Mouse (Mus musculus): ENCODE results near the gene Atf3. TPM values are rescaled to one million over a fixed set of nuclear protein-coding genes. Genes with fewer than 3 reads are reported as not detected.

The Atf3 gene
- polyA plus RNA-seq, 1 experiment from 2014 or later, result 2.9 TPM

DNA sequence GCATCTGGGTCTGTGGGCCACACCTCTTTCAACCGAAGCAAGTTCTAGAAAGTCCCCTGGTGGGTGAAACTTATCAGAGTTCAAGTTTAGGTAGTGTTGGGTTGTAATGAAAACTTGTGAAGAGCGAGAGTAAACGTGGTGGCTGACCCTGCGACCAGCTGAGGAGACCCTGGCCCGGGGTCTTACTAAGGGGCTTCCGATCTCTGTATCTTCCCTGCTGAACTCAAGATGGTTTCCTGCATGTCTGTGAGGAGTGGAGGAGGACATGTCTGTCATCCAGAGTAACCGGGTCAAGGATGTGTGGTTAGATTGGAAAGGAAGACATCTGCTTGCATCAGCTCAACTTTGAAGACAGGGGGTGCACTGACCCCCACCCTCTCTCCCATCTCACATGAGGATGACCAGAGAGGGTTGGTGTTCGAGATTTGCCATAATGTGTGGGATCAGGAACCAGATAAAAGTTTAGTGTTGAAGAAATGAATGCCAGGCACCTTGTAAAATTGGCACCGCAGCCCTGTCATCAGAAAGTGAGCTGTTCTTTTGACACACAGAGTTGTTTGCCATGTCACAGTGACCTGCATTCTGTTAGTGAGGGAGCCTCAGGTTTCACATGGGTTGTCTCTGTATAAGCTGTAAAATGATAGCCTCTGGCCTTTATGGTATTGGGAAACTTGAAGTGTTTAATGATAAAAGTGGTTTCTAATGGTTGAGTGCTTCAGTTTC lies 7.3 kb upstream of the Atf3 start:
- Histone ChIP-seq H3K4me1 (ENCODE audit: control insufficient read depth, insufficient read depth, low read length) (peaks cover 12% of the 10 kb centered on the region), H3K9me3 (ENCODE audit: control insufficient read depth, low read depth, low read length) (no peaks in the 10 kb centered on the region), H3K9ac (replicated peaks; ENCODE audit: low read depth, low read length) (peak overlapping the region; percentile 85), H3K27me3 (ENCODE audit: control insufficient read depth, insufficient read depth, low read length) (no peaks in the 10 kb centered on the region), H3K4me2 (replicated peaks; ENCODE audit: low read depth, low read length) (peak overlapping the region; percentile 95), H3K36me3 (ENCODE audit: control insufficient read depth, insufficient read depth, low read length) (no peaks in the 10 kb centered on the region), H3K4me3 (ENCODE audit: low read depth, low read length) (peak overlapping the region; percentile 77), H3K27ac (ENCODE audit: low read length) (no peak overlapping the region; the same call in 1 of the 2 replicates)
- 37% methylated on average over 9 of the region's 9 CpGs for WGBS
- no peak for ATAC-seq (ENCODE audit: insufficient number of reproducible peaks, insufficient read depth, low FRiP score, low read depth)

DNA sequence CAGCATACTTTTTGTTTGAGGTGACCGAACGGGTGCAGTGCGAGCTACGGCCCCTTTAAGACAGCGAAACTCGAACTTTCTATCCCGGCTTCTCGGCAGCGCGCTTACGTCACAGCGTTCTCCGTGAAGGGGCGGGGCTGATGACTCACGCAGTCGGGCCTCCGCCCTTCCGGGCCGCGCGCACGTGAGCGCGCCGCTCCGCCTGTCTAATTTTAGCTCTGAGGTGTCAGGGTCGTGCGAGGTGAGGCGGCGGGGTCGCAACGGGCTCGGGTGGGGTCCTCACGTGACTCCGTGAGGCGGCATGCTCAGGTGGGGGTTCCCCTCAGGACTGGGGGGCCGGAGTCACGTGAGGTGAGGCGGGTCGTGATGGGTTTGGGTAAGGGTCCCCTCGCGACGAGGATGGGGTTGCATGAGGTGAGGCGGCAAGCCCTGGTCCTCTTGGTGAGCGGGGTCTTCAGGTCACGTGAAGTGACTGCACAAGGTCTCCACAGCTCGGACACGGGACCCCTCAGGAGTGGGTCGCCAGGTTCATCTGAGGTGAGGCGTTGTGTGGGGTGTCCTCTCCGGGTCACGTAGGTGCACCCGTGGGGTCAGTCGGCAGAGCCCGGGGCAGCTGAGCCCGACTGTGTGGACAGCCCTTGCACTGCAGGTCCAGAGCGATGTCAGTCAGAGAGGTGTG lies 6.6 kb upstream of the Atf3 start:
- 1% methylated on average over 57 of the region's 57 CpGs for WGBS
- H3K4me1 ChIP-seq (ENCODE audit: control insufficient read depth, insufficient read depth, low read length), result peaks cover 12% of the 10 kb centered on the region
- peak overlapping the region; percentile 95 for H3K4me2 ChIP-seq (replicated peaks; ENCODE audit: low read depth, low read length)
- H3K27me3 ChIP-seq (ENCODE audit: control insufficient read depth, insufficient read depth, low read length), result no peaks in the 10 kb centered on the region
- no peaks in the 10 kb centered on the region for H3K36me3 ChIP-seq (ENCODE audit: control insufficient read depth, insufficient read depth, low read length)
- peak overlapping the region; percentile 85 for H3K9ac ChIP-seq (replicated peaks; ENCODE audit: low read depth, low read length)
- H3K9me3 ChIP-seq (ENCODE audit: control insufficient read depth, low read depth, low read length), result no peaks in the 10 kb centered on the region
- H3K4me3 ChIP-seq (ENCODE audit: low read depth, low read length), result peak overlapping the region; percentile 77
- peak overlapping the region; percentile 66; the same call in 1 of the 2 replicates for H3K27ac ChIP-seq (ENCODE audit: low read length)
- peak; percentile 79 for ATAC-seq (ENCODE audit: insufficient number of reproducible peaks, insufficient read depth, low FRiP score, low read depth)

DNA sequence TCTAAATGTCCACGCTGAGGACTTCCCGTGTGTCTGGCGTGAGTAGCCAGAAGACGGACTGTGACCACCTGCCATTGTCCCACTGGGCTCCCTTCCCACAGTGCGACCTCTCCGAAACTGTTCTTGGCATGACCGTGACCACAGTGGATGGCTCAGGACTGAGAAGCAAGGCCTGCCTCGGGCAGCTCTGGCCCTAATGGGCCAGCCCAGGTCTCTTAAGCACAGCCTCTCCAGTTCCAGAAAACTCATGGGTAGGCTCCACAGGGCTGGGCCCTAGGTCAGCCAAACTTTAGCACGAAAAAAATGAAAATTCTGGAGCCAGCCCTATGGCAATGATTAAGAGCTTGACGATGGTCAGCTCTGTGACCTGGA lies 6.1 kb upstream of the Atf3 start:
- H3K27ac ChIP-seq (ENCODE audit: low read length), result no peak overlapping the region
- no peaks in the 10 kb centered on the region for H3K9me3 ChIP-seq (ENCODE audit: control insufficient read depth, low read depth, low read length)
- H3K27me3 ChIP-seq (ENCODE audit: control insufficient read depth, insufficient read depth, low read length), result no peaks in the 10 kb centered on the region
- ATAC-seq (ENCODE audit: insufficient number of reproducible peaks, insufficient read depth, low FRiP score, low read depth), result peak; percentile 80
- no peaks in the 10 kb centered on the region for H3K36me3 ChIP-seq (ENCODE audit: control insufficient read depth, insufficient read depth, low read length)
- peak overlapping the region; percentile 37 for H3K9ac ChIP-seq (replicated peaks; ENCODE audit: low read depth, low read length)
- 52% methylated on average over 10 of the region's 10 CpGs for WGBS
- peak overlapping the region; percentile 77 for H3K4me3 ChIP-seq (ENCODE audit: low read depth, low read length)
- H3K4me2 ChIP-seq (replicated peaks; ENCODE audit: low read depth, low read length), result peak overlapping the region; percentile 95
- peaks cover 12% of the 10 kb centered on the region for H3K4me1 ChIP-seq (ENCODE audit: control insufficient read depth, insufficient read depth, low read length)

DNA sequence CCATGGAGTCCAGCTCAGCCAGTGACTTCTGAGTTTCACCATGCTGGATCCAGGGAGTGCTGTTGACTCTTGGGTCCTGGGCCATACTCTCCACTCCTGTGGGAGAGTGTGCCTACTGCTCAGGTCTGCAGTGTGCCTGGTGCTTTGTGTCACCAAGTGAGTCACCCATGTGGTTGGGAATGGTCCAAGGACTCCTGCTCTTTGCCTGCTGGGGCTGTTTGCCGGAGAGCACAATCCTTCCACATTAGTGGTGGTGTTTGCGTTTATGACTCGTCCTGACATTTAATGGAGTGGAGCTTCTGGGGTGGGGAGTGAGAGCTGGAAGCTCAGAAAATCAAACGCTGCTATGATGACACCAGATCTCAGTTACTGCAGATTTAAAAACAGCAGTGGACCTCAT lies 4.2 kb upstream of the Atf3 start:
- no peak for ATAC-seq (ENCODE audit: insufficient number of reproducible peaks, insufficient read depth, low FRiP score, low read depth)
- Histone ChIP-seq H3K4me2 (replicated peaks; ENCODE audit: low read depth, low read length) (no peak overlapping the region), H3K4me3 (ENCODE audit: low read depth, low read length) (no peak overlapping the region), H3K36me3 (ENCODE audit: control insufficient read depth, insufficient read depth, low read length) (no peaks in the 10 kb centered on the region), H3K9ac (replicated peaks; ENCODE audit: low read depth, low read length) (no peak overlapping the region), H3K27ac (ENCODE audit: low read length) (no peak overlapping the region), H3K4me1 (ENCODE audit: control insufficient read depth, insufficient read depth, low read length) (peaks cover 12% of the 10 kb centered on the region), H3K9me3 (ENCODE audit: control insufficient read depth, low read depth, low read length) (no peaks in the 10 kb centered on the region), H3K27me3 (ENCODE audit: control insufficient read depth, insufficient read depth, low read length) (no peaks in the 10 kb centered on the region)
- 70% methylated on average over 4 of the region's 4 CpGs for WGBS

DNA sequence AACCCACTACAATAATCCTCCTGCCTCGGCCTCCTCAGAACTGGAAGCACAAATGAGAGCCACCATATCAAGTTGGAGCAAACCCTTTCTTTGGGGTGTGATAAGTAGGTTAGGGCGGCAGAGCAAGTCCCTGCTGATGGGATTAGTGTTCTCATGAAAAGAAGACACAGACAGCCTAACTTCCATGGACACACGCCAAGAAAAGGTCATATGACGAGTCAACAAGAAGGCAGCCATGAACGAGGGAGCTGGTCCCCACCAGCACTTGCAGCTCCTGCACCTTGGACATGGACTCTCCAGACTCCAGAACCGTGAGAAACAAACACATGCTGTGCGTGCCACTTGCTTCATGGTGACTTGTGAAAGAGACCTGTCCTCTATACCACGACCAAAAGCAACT lies 2.7 kb upstream of the Atf3 start:
- Histone ChIP-seq H3K9me3 (ENCODE audit: control insufficient read depth, low read depth, low read length) (no peaks in the 10 kb centered on the region), H3K4me3 (ENCODE audit: low read depth, low read length) (no peak overlapping the region), H3K4me1 (ENCODE audit: control insufficient read depth, insufficient read depth, low read length) (peaks cover 12% of the 10 kb centered on the region), H3K27ac (ENCODE audit: low read length) (no peak overlapping the region), H3K9ac (replicated peaks; ENCODE audit: low read depth, low read length) (no peak overlapping the region), H3K36me3 (ENCODE audit: control insufficient read depth, insufficient read depth, low read length) (no peaks in the 10 kb centered on the region), H3K4me2 (replicated peaks; ENCODE audit: low read depth, low read length) (no peak overlapping the region), H3K27me3 (ENCODE audit: control insufficient read depth, insufficient read depth, low read length) (no peaks in the 10 kb centered on the region)
- WGBS, result 84% methylated on average over 8 of the region's 8 CpGs
- ATAC-seq (ENCODE audit: insufficient number of reproducible peaks, insufficient read depth, low FRiP score, low read depth), result no peak

DNA sequence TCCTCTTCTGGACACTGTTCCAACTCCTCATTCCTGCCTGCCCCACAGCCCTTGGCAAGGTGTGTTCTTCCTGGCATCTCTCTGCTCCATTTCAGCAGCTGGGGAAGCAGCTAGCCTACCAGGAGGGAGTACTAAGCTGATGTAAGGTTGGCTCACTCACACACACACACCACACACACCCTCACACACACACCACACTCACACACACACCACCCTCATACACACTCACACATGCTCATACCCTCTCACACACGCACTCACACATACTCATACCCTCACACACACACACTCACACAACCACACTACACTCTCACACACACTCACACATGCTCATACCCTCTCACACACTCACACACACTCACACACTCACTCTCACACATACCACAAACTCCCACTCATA lies 1.9 kb upstream of the Atf3 start:
- Histone ChIP-seq H3K4me1 (ENCODE audit: control insufficient read depth, insufficient read depth, low read length) (peaks cover 6% of the 10 kb centered on the region), H3K4me2 (replicated peaks; ENCODE audit: low read depth, low read length) (no peak overlapping the region), H3K36me3 (ENCODE audit: control insufficient read depth, insufficient read depth, low read length) (no peaks in the 10 kb centered on the region), H3K4me3 (ENCODE audit: low read depth, low read length) (no peak overlapping the region), H3K9me3 (ENCODE audit: control insufficient read depth, low read depth, low read length) (no peaks in the 10 kb centered on the region), H3K9ac (replicated peaks; ENCODE audit: low read depth, low read length) (no peak overlapping the region), H3K27ac (ENCODE audit: low read length) (no peak overlapping the region), H3K27me3 (ENCODE audit: control insufficient read depth, insufficient read depth, low read length) (no peaks in the 10 kb centered on the region)
- 95% methylated on average over 1 of the region's 1 CpGs for WGBS
- ATAC-seq (ENCODE audit: insufficient number of reproducible peaks, insufficient read depth, low FRiP score, low read depth), result no peak

DNA sequence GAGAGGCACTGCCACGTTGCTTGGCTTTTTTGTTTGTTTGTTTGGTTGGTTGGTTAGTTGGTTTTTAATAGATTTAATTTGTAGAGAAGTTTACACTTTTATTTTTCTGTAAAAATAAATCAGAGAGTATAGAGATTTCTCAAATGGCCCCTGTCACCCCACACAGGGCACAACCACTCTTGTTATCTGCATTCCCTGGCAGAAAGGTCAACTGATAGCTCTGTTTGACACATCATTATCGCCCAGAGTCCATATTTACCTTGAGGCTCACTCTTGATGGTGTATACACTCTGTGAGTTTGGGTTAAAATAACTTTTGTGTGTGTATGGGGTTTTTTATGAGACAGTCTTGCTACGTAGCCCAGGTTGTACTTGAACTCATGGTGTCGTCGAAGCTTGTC lies 744 bp upstream of the Atf3 start:
- Histone ChIP-seq H3K9me3 (ENCODE audit: control insufficient read depth, low read depth, low read length) (no peaks in the 10 kb centered on the region), H3K27me3 (ENCODE audit: control insufficient read depth, insufficient read depth, low read length) (no peaks in the 10 kb centered on the region), H3K4me2 (replicated peaks; ENCODE audit: low read depth, low read length) (no peak overlapping the region), H3K4me3 (ENCODE audit: low read depth, low read length) (no peak overlapping the region), H3K36me3 (ENCODE audit: control insufficient read depth, insufficient read depth, low read length) (no peaks in the 10 kb centered on the region), H3K9ac (replicated peaks; ENCODE audit: low read depth, low read length) (no peak overlapping the region), H3K4me1 (ENCODE audit: control insufficient read depth, insufficient read depth, low read length) (peaks cover under 1% of the 10 kb centered on the region; the same call in 1 of the 2 replicates), H3K27ac (ENCODE audit: low read length) (no peak overlapping the region)
- no peak for ATAC-seq (ENCODE audit: insufficient number of reproducible peaks, insufficient read depth, low FRiP score, low read depth)
- WGBS, result 64% methylated on average over 5 of the region's 5 CpGs

DNA sequence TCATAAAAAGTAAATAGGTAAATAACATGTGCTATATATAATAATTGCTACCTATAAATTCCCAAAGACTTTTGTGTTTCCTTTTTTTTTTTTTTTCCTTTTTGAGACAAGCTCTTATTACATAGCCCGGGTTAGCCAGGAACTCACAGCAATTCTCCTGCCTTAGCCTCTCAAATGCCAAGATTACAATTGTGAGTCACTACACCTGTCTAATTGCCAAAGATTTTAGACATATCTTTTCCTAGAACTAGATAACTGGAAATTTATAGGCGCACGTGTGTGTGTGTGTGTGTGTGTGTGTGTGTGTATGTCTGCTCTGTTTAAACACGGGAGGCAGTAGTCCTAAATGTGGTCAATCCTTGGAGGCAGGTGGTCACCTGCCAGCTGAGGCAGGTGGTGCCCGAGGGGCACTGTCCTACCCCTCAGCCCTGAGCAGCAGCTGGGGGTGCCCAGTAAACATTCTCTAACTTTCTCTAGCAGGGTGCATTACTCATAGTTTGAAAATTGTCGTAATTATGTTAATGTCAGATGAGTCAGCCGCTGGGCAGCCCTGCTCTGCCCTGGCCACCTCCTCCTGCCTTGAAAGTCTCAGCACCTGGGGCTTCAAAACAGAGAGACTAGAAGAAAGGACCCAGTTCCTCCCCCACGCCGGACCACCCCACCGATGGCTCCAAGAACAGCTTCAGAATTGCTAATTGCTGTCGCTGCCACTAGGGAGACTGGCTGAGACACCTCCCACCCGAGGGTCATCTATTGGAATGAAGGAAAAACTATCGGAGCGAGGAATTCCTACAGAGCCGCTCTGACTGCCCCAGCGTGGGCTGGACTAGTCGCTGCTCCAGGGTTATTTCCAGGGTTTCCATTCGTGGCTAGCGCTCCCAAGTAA lies 1.8 kb downstream of the Atf3 start:
- Histone ChIP-seq H3K36me3 (ENCODE audit: control insufficient read depth, insufficient read depth, low read length) (no peaks in the 10 kb centered on the region), H3K4me2 (replicated peaks; ENCODE audit: low read depth, low read length) (no peak overlapping the region; the same call in 1 of the 2 replicates), H3K4me1 (ENCODE audit: control insufficient read depth, insufficient read depth, low read length) (no peaks in the 10 kb centered on the region), H3K27me3 (ENCODE audit: control insufficient read depth, insufficient read depth, low read length) (no peaks in the 10 kb centered on the region), H3K9ac (replicated peaks; ENCODE audit: low read depth, low read length) (no peak overlapping the region; the same call in 1 of the 2 replicates), H3K4me3 (ENCODE audit: low read depth, low read length) (no peak overlapping the region), H3K9me3 (ENCODE audit: control insufficient read depth, low read depth, low read length) (no peaks in the 10 kb centered on the region), H3K27ac (ENCODE audit: low read length) (no peak overlapping the region)
- WGBS, result 25% methylated on average over 19 of the region's 19 CpGs
- no peak for ATAC-seq (ENCODE audit: insufficient number of reproducible peaks, insufficient read depth, low FRiP score, low read depth)

All from stomach, embryonic 14.5 days (tissue).